Mouse (Mus musculus) kidney, embryonic 16.5 days (tissue): ENCODE data around the gene Tob2. TPM values are rescaled to one million over a fixed set of nuclear protein-coding genes. Genes with fewer than 3 reads are reported as not detected.
A peak's percentile ranks its signal among the peaks of the same experiment; 100 is the strongest.

Experiments used
- ATAC-seq: fragments of 200-750 bp; cut with Nextera tagmentation; 2 replicates; pipeline ENCODE4 v1.8.0; 2017; ENCODE audit warnings: moderate TSS enrichment; ENCODE audit not compliant: low FRiP score, low TSS enrichment
- H3K27ac ChIP-seq: fragments of 300-500 bp; sonication (generic); 2 replicates; pipeline ENCODE4 v1.5.1; 2014; ENCODE audit warnings: low read length
- H3K27me3 ChIP-seq: fragments of 300-500 bp; sonication (generic); 2 replicates; pipeline ENCODE4 v1.6.1; 2014; ENCODE audit warnings: low read length, control low read depth, mixed read lengths; ENCODE audit not compliant: insufficient read depth
- H3K36me3 ChIP-seq: fragments of 300-500 bp; sonication (generic); 2 replicates; pipeline ENCODE4 v1.6.1; 2014; ENCODE audit warnings: low read length, control low read depth, mixed read lengths; ENCODE audit not compliant: insufficient read depth
- H3K4me1 ChIP-seq: fragments of 300-500 bp; sonication (generic); 2 replicates; pipeline ENCODE4 v1.6.1; 2014; ENCODE audit warnings: low read length, control low read depth, mixed read lengths; ENCODE audit not compliant: insufficient read depth
- H3K4me2 ChIP-seq: fragments of 300-500 bp; sonication (generic); replicated peaks from 2 replicates; pipeline ENCODE4 v1.6.1; 2014; ENCODE audit warnings: low read depth, low read length
- H3K4me3 ChIP-seq: fragments of 300-500 bp; sonication (generic); 2 replicates; pipeline ENCODE4 v1.5.1; 2014; ENCODE audit warnings: mild to moderate bottlenecking, low read length
- H3K9ac ChIP-seq: fragments of 300-500 bp; sonication (generic); replicated peaks from 2 replicates; pipeline ENCODE4 v1.6.1; 2014; ENCODE audit warnings: low read length
- H3K9me3 ChIP-seq: fragments of 300-500 bp; sonication (generic); 2 replicates; pipeline ENCODE4 v1.6.1; 2016; ENCODE audit warnings: low read length, control low read depth
- WGBS: fragments of 180-500 bp; shearing (Covaris S2); extraction: QIAGEN DNeasy Blood & Tissue Kit; methylation state at CpG from one replicate; pipeline ENCODE4 v1.1.7; 2014; 5-methylcytosine and 5-hydroxymethylcytosine counted together
- polyA plus RNA-seq: library from polyadenylated mRNA; unstranded; fragments of >200 nt; fragmentation: Nextera tagmentation; extraction: Ambion mirVana; gene quantifications from 2 replicates; pipeline ENCODE4 v1.2.1, GENCODE M21; 2015

Gene Tob2
- polyA plus RNA-seq: 29.6 and 32.6 TPM in 2 replicates

- peak; percentile 21 for ATAC-seq
- peak within 1 kb of the TSS; percentile 99 for H3K9ac ChIP-seq
- peak within 1 kb of the TSS; percentile 99 for H3K27ac ChIP-seq
- under 1% methylated on average over 44 of the region's 44 CpGs for WGBS
- peaks cover 27% of the 10 kb centered on the region for H3K4me1 ChIP-seq
- H3K36me3 ChIP-seq: peaks cover 8% of the 10 kb centered on the region; the same call in 1 of the 2 replicates
- H3K9me3 ChIP-seq: no peaks in the 10 kb centered on the region
- H3K27me3 ChIP-seq: no peaks in the 10 kb centered on the region
- H3K4me2 ChIP-seq: peak within 1 kb of the TSS; percentile 89
- peak within 1 kb of the TSS; percentile 99 for H3K4me3 ChIP-seq
Measured at GRCm38 (mm10) chr15:81858517-81859329, at the start of gene Tob2. Gene Tob2, minus strand, starts transcription at chr15:81858796.

GRCm38 (mm10) chr15:81907953-81908352 is 49.4 kb upstream of the Tob2 start:
- no peak overlapping the region for H3K4me2 ChIP-seq
- no peak overlapping the region for H3K27ac ChIP-seq
- WGBS: 90% methylated on average over 8 of the region's 8 CpGs
- H3K4me3 ChIP-seq: no peak overlapping the region
- no peaks in the 10 kb centered on the region for H3K9me3 ChIP-seq
- 0 out of 2 replicates have a peak, but pooled peaks cover 4% of the 10 kb centered on the region for H3K4me1 ChIP-seq
- H3K27me3 ChIP-seq: no peaks in the 10 kb centered on the region
- H3K36me3 ChIP-seq: peaks cover 83% of the 10 kb centered on the region
- no peak for ATAC-seq
- H3K9ac ChIP-seq: no peak overlapping the region

- no peak overlapping the region for H3K4me2 ChIP-seq
- 0 out of 2 replicates have a peak, but pooled peaks have one; percentile 12 for ATAC-seq
- no peak overlapping the region for H3K27ac ChIP-seq
- no peak overlapping the region for H3K4me3 ChIP-seq
- no peak overlapping the region for H3K9ac ChIP-seq
- H3K27me3 ChIP-seq: no peaks in the 10 kb centered on the region
- H3K36me3 ChIP-seq: peaks cover 78% of the 10 kb centered on the region
- H3K4me1 ChIP-seq: no peaks in the 10 kb centered on the region
- WGBS: 34% methylated on average over 2 of the region's 2 CpGs
- H3K9me3 ChIP-seq: no peaks in the 10 kb centered on the region
Measured at GRCm38 (mm10) chr15:81904939-81905338, 46.3 kb upstream of the Tob2 start.

GRCm38 (mm10) chr15:81898751-81899150 is 40.2 kb upstream of the Tob2 start:
- H3K36me3 ChIP-seq: peaks cover 66% of the 10 kb centered on the region
- H3K27ac ChIP-seq: peak overlapping the region; percentile 60
- WGBS: 84% methylated on average over 2 of the region's 2 CpGs

DNA sequence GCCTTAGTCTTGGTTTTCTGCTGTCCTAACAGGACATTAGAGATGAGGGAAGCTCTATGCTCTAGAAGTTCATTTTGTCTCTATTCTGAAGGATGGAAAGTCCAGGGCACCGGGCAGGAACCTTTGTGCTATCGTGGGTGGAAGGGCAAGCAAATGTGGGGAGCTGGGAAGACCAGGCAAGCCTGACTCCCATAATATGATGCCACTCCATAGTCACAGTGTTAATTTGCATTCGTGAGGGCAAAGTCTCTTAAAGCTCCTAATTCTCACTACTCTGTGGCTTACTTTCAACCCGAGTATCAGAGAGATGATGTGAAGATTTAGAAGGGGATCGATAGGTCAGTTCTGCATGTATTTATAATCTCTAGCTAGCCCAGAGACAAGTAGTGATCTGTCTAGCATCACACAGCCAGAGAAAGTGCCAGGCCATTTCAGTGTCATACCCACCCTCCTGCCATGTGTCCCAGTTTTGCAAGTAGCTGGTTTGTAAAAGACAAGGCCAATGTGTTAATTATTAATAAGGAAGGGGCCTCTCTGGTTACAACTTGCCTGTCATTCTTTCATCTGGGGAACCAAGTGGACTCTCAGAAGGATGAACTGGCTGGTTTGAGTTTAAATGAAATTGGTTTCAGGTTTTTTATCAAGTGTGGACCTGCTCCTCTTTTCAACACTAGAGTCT is 39.1 kb upstream of the Tob2 start:
- Histone ChIP-seq H3K27ac (peak overlapping the region; percentile 60), H3K9ac (no peak overlapping the region), H3K9me3 (no peaks in the 10 kb centered on the region), H3K4me1 (no peaks in the 10 kb centered on the region), H3K4me2 (no peak overlapping the region), H3K4me3 (no peak overlapping the region), H3K36me3 (peaks cover 58% of the 10 kb centered on the region), H3K27me3 (no peaks in the 10 kb centered on the region)
- WGBS: 85% methylated on average over 5 of the region's 5 CpGs
- ATAC-seq: peak; percentile 75; the same call in 1 of the 2 replicates

More at GRCm38 (mm10) chr15:81898751-81899150, 40.2 kb upstream of the Tob2 start:
- Histone ChIP-seq H3K9me3 (no peaks in the 10 kb centered on the region), H3K9ac (no peak overlapping the region), H3K4me1 (no peaks in the 10 kb centered on the region), H3K4me3 (no peak overlapping the region), H3K4me2 (no peak overlapping the region), H3K27me3 (no peaks in the 10 kb centered on the region)
- ATAC-seq: no peak

DNA sequence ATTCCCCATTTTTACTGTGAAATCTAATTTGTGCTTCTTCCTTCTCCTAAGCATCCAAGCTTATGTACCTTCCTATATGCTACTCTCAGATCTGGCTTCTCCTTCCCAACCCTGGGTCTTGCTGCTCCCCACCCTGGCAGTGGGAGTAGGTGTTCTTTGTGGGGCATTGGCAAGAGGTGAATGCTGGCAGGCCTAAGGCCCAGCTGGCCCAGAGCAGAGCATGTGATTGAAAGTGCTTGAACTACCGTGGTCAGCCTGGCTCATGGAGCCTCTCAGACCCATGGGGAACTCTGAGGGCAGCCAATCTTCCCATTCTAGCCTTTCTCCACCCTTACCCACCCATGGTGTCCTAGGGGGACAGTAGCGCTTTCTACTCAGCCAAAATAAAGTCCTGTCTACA is 37.8 kb upstream of the Tob2 start:
- 92% methylated on average over 2 of the region's 2 CpGs for WGBS
- Histone ChIP-seq H3K4me1 (no peaks in the 10 kb centered on the region), H3K36me3 (peaks cover 59% of the 10 kb centered on the region), H3K4me3 (no peak overlapping the region), H3K9ac (no peak overlapping the region), H3K27ac (peak overlapping the region; percentile 22; the same call in 1 of the 2 replicates), H3K27me3 (no peaks in the 10 kb centered on the region), H3K4me2 (no peak overlapping the region), H3K9me3 (no peaks in the 10 kb centered on the region)
- ATAC-seq: no peak

GRCm38 (mm10) chr15:81894002-81894401 is 35.4 kb upstream of the Tob2 start:
- H3K27me3 ChIP-seq: no peaks in the 10 kb centered on the region
- H3K4me2 ChIP-seq: no peak overlapping the region
- H3K4me3 ChIP-seq: no peak overlapping the region
- H3K4me1 ChIP-seq: no peaks in the 10 kb centered on the region
- H3K27ac ChIP-seq: no peak overlapping the region
- no peak for ATAC-seq
- no peak overlapping the region for H3K9ac ChIP-seq
- 95% methylated on average over 1 of the region's 1 CpGs for WGBS
- peaks cover 58% of the 10 kb centered on the region for H3K36me3 ChIP-seq
- no peaks in the 10 kb centered on the region for H3K9me3 ChIP-seq

- Histone ChIP-seq H3K9me3 (no peaks in the 10 kb centered on the region), H3K36me3 (peaks cover 53% of the 10 kb centered on the region), H3K27me3 (no peaks in the 10 kb centered on the region), H3K4me2 (no peak overlapping the region), H3K4me3 (no peak overlapping the region), H3K4me1 (peaks cover 3% of the 10 kb centered on the region; the same call in 1 of the 2 replicates), H3K27ac (no peak overlapping the region), H3K9ac (no peak overlapping the region)
- no peak for ATAC-seq
- WGBS: 89% methylated on average over 8 of the region's 8 CpGs
Measured at GRCm38 (mm10) chr15:81891822-81892580, 33.4 kb upstream of the Tob2 start.

- Histone ChIP-seq H3K4me1 (peaks cover 10% of the 10 kb centered on the region), H3K27ac (no peak overlapping the region), H3K36me3 (peaks cover 54% of the 10 kb centered on the region), H3K4me3 (no peak overlapping the region), H3K27me3 (no peaks in the 10 kb centered on the region), H3K9ac (no peak overlapping the region), H3K9me3 (no peaks in the 10 kb centered on the region), H3K4me2 (no peak overlapping the region)
- ATAC-seq: no peak
- WGBS: 93% methylated on average over 7 of the region's 7 CpGs
Measured at GRCm38 (mm10) chr15:81891140-81891802, 32.7 kb upstream of the Tob2 start.
